Mouse (Mus musculus): Measurements from ENCODE around the gene Swap70.

DNA sequence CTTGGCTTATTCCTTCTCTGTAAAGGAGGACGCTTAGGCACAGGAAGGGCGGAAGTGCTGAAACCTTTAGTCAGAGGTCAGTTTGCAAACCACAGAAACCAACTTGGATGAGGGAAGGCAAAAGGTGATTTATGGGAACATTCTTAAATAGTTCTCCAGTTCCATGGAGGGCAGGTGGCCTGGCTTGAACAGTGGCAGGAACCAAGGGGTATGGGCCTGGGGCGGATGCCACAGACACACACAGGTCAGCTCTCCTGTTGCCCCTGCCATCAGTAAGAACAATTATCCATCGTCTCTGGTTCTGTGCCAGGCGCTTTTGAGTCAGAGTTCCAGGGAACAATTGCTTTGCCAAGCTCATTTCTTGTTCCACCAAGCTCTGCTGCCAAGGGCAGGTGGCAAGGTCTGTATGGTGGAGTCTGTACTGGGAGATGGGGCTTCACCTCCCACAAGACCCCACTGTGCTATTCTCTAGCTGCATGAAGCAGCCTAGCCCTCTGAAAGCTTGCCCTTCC is 56.3 kb downstream of the Swap70 start:
- TF ChIP-seq CTCF (IDR thresholded peaks at IDR 0.05; ENCODE audit: low read depth, low read length) (no peak), POLR2A (IDR thresholded peaks at IDR 0.05; ENCODE audit: extremely low read depth, insufficient read depth, low read length) (no peak)

Measured in liver, adult 2 months (tissue).